Mouse (Mus musculus): ENCODE data around the gene Ahnak.

DNA sequence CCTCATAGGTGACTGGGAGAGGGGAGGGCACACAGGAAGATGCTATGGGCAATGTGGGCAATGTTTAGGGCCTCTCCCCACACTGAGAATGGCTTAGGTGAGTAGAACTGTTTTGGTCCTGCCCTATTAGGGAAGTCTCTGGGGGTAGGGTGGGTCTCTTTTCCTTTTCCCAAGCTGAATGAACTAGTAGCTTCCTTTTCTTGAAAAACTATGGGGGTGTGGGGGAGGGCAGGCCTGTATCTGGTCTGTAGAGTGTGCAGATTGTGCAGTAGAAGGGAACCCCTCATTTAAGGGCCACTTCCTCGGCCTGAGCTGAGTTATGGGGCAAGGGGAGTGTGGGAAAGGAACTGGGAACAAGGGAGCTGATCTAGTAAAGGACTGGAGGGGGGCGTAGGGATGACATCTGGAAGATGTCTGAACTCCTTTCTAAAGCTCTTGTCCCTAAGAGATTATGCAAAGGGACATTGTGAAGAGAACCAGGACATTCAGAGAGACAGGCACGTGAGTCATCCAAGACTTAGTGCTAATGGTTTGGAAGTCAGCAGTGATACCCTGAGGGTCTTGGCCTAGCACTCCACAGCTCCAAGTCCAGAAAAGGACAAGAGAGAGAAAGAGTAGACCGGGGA lies 2.3 kb downstream of the Ahnak start:
- TF ChIP-seq CTCF (IDR thresholded peaks at IDR 0.05) (no peak), POLR2A (IDR thresholded peaks at IDR 0.05; ENCODE audit: insufficient read depth, low read depth, low read length) (peak; percentile 56), EP300 (IDR thresholded peaks at IDR 0.05; ENCODE audit: insufficient read depth, low read depth, low read length) (peak; percentile 63; the same call in 1 of the 2 replicates)

Measured in heart, adult 2 months (tissue).